Mouse (Mus musculus) midbrain, embryonic 11.5 days (tissue): ENCODE results near the gene Usp19. TPM values are rescaled to one million over a fixed set of nuclear protein-coding genes. Genes with fewer than 3 reads are reported as not detected.

Source experiments
- ATAC-seq: fragments of 200-750 bp; cut with Nextera tagmentation; 2 replicates; pipeline ENCODE4 v1.8.0; 2017; ENCODE audit warnings: moderate TSS enrichment, moderate library complexity; ENCODE audit not compliant: low FRiP score
- DNase-seq: peaks from one replicate; pipeline ENCODE4 v3.0.0; 2015; ENCODE audit warnings: low spot score; ENCODE audit errors: missing footprints
- H3K27ac ChIP-seq: fragments of 300-500 bp; sonication (generic); 2 replicates; pipeline ENCODE4 v1.5.1; 2014; ENCODE audit warnings: low read depth, low read length
- H3K27me3 ChIP-seq: fragments of 300-500 bp; sonication (generic); 2 replicates; pipeline ENCODE4 v1.6.1; 2014; ENCODE audit warnings: mild to moderate bottlenecking, low read length, moderate library complexity, mixed read lengths; ENCODE audit not compliant: control insufficient read depth, insufficient read depth
- H3K36me3 ChIP-seq: fragments of 300-500 bp; sonication (generic); 2 replicates; pipeline ENCODE4 v1.6.1; 2014; ENCODE audit warnings: mild to moderate bottlenecking, low read length, moderate library complexity, mixed read lengths; ENCODE audit not compliant: control insufficient read depth, insufficient read depth
- H3K4me1 ChIP-seq: fragments of 300-500 bp; sonication (generic); 2 replicates; pipeline ENCODE4 v1.6.1; 2014; ENCODE audit warnings: low read length; ENCODE audit not compliant: control insufficient read depth, insufficient read depth
- H3K4me2 ChIP-seq: fragments of 300-500 bp; sonication (generic); 2 replicates; pipeline ENCODE4 v1.6.1; 2014; ENCODE audit warnings: mild to moderate bottlenecking, moderate library complexity
- H3K4me3 ChIP-seq: fragments of 300-500 bp; sonication (generic); 2 replicates; pipeline ENCODE4 v1.5.1; 2014; ENCODE audit warnings: low read depth, low read length
- H3K9ac ChIP-seq: fragments of 300-500 bp; sonication (generic); 2 replicates; pipeline ENCODE4 v1.6.1; 2014; ENCODE audit warnings: low read length
- H3K9me3 ChIP-seq: fragments of 300-500 bp; sonication (generic); 2 replicates; pipeline ENCODE4 v1.6.1; 2016; ENCODE audit warnings: low read length; ENCODE audit not compliant: control insufficient read depth
- WGBS: fragments of 180-500 bp; shearing (Covaris S2); extraction: QIAGEN DNeasy Blood & Tissue Kit; methylation state at CpG from one replicate; pipeline ENCODE4 v1.1.7; 2014; 5-methylcytosine and 5-hydroxymethylcytosine counted together
- polyA plus RNA-seq: library from polyadenylated mRNA; unstranded; fragments of >200 nt; fragmentation: Nextera tagmentation; extraction: Ambion mirVana; gene quantifications from 2 replicates; pipeline ENCODE4 v1.2.1, GENCODE M21; 2014

The Usp19 gene
- polyA plus RNA-seq, 1 experiment from 2014 or later: 63.0 TPM

DNA sequence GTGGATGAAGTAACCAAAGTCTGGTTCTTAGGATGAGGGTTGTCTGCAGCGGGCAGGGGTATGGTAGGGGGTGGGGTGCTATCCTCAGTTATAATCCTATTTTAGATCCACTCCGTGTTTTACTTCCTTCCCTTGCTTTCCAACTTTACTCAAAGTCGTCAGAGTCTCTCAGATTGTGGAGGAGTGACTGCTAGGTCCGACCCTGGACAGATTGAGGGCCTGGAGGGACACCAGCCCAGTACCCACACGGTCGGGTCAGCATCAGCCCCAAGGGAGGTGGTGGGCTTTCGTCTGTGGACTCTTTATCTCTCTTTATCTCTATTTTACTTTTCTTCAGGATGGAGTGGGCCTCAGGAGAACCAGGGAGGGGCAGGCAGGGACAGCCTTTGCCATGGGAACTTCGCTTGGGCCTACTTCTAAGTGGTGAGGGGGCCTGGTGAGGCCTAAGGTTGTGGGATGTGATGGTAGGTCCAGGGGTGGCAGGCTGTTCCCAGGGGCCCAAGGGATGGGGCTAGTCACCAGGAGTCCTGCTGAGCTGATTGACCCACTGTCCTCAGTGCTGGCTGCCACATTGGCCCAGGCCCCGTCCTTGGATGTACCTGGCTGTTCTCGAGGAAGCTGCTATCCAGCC lies 10.6 kb upstream of the Usp19 start, which contains the start of gene Lamb2:
Gene Lamb2 (plus strand): TSS at position 16 of the 631 bp plus-strand sequence.
- Histone ChIP-seq H3K27me3 (no peaks in the 10 kb centered on the region), H3K4me1 (peaks cover 16% of the 10 kb centered on the region), H3K9me3 (no peaks in the 10 kb centered on the region), H3K36me3 (no peaks in the 10 kb centered on the region), H3K4me3 (peak within 1 kb of the TSS; percentile 44), H3K9ac (peak within 1 kb of the TSS; percentile 71), H3K4me2 (peak within 1 kb of the TSS; percentile 57), H3K27ac (peak within 1 kb of the TSS; percentile 75)
- 11% methylated on average over 10 of the region's 10 CpGs for WGBS
- DNase-seq (peak; percentile 95), ATAC-seq (peak; percentile 74)

DNA sequence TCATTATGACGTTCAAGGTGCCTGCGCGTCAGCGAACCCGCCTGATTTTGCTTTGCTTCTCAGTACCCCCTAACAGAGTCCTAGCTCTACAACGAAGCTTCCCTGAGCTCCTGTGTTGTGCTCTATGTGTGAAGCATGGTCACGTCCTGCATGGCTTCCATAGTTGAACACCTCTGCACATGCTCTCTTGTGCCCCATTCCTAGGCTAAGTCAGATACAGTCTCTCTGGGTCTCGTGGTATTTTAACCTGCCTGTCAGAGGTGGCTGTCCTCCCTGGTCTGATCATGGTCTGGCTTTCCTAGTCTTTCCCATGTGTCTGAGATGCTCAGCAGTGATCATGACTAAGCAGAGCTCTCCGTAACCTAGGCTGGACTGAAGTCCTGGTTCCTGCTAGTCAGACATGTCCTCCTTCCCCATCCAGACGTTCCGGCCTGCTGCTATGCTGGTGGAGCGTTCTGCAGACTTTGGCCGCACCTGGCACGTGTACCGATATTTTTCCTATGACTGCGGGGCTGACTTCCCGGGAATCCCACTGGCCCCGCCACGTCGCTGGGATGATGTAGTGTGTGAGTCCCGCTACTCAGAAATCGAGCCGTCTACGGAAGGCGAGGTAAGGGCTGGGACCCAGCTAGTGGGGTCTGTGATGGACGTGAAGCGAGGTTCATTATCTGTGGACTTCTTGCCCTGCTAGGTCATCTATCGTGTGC lies 9.4 kb upstream of the Usp19 start:
- H3K27ac ChIP-seq: no peak overlapping the region
- H3K4me3 ChIP-seq: no peak overlapping the region
- H3K4me2 ChIP-seq: no peak overlapping the region
- WGBS: 93% methylated on average over 28 of the region's 28 CpGs
- no peak for ATAC-seq
- no peak overlapping the region for H3K9ac ChIP-seq
- H3K4me1 ChIP-seq: peaks cover 16% of the 10 kb centered on the region
- peak; percentile 60 for DNase-seq
- H3K36me3 ChIP-seq: 0 out of 2 replicates have a peak, but pooled peaks cover 2% of the 10 kb centered on the region
- no peaks in the 10 kb centered on the region for H3K9me3 ChIP-seq
- no peaks in the 10 kb centered on the region for H3K27me3 ChIP-seq

DNA sequence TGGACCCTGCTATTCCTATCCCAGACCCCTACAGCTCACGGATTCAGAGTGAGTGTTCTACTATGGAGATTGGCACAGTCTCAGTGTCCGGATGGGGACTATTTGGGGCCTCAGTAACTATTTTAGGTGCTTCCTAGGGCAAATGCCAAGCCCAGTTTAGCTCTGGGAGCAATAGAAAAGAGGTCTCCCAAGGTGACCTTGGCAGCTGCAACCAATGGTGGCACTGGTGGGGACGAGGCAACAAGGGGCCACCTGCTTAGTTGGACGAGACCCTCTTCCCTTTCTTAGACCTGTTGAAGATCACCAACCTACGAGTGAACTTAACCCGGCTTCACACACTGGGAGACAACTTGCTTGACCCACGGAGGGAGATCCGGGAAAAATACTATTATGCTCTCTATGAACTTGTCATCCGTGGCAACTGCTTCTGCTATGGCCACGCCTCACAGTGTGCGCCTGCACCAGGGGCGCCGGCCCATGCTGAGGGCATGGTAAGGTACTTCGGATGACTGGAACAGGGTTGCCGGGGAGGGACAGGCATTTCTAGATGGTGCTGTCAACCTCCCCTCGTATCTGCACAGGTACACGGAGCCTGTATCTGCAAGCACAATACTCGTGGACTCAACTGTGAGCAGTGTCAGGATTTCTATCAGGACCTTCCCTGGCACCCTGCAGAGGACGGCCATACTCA lies 8.7 kb upstream of the Usp19 start:
- Histone ChIP-seq H3K27me3 (no peaks in the 10 kb centered on the region), H3K4me3 (no peak overlapping the region), H3K9ac (no peak overlapping the region), H3K4me1 (peaks cover 16% of the 10 kb centered on the region), H3K9me3 (no peaks in the 10 kb centered on the region), H3K27ac (no peak overlapping the region), H3K36me3 (peaks cover 3% of the 10 kb centered on the region; the same call in 1 of the 2 replicates), H3K4me2 (no peak overlapping the region)
- ATAC-seq (no peak), DNase-seq (peak; percentile 70)
- WGBS: 91% methylated on average over 19 of the region's 19 CpGs

DNA sequence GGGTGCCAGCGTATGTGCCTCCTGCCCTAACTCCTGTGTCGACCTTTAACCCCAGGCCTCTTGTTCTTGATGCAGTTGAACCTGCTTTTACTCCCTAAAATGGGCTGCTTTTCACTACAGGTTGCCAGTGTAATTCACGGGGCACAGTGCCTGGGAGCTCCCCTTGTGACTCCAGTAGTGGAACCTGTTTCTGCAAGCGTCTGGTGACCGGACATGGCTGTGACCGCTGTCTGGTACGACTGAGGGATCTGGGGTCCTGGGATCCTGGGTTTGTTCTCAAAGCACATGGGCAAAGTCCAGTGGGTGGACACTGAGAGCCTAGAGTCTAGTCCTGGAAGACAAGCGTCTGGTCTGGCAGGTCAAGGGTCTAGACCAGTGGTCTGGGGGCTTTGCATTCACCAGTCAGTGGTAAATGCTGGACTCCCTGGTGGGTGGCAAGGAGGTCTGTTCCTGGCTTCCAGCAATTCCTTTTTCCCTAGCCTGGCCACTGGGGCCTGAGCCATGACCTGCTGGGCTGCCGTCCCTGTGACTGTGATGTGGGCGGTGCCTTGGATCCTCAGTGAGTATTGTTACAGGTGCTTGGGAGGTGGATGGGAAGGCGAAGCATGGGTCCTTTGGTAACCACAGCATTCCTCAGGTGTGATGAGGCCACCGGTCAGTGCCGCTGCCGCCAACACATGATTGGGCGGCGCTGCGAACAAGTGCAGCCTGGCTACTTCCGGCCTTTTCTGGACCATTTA lies 7.2 kb upstream of the Usp19 start:
- no peaks in the 10 kb centered on the region for H3K9me3 ChIP-seq
- no peak overlapping the region for H3K4me2 ChIP-seq
- ATAC-seq: no peak
- WGBS: 91% methylated on average over 18 of the region's 18 CpGs
- DNase-seq: peak; percentile 31
- H3K36me3 ChIP-seq: peaks cover 9% of the 10 kb centered on the region
- peaks cover 16% of the 10 kb centered on the region for H3K4me1 ChIP-seq
- H3K27me3 ChIP-seq: no peaks in the 10 kb centered on the region
- no peak overlapping the region for H3K27ac ChIP-seq
- H3K9ac ChIP-seq: no peak overlapping the region
- no peak overlapping the region for H3K4me3 ChIP-seq

DNA sequence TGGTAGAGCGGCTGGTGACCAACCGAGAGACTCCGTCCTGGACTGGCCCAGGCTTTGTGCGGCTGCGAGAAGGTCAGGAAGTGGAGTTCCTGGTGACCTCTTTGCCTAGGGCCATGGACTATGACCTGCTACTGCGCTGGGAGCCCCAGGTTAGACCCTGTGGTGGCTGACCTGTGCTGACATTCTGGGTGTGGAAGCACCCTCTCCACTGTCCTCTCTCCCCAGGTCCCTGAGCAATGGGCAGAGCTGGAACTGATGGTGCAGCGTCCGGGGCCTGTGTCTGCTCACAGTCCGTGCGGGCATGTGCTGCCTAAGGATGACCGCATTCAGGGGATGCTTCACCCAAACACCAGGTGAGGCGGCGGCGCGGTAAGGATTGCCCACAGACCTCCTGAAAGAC lies 6.4 kb upstream of the Usp19 start:
- peaks cover 13% of the 10 kb centered on the region for H3K36me3 ChIP-seq
- no peak overlapping the region for H3K4me3 ChIP-seq
- H3K9me3 ChIP-seq: no peaks in the 10 kb centered on the region
- no peaks in the 10 kb centered on the region for H3K27me3 ChIP-seq
- H3K4me2 ChIP-seq: no peak overlapping the region
- WGBS: 93% methylated on average over 15 of the region's 15 CpGs
- DNase-seq (peak; percentile 19), ATAC-seq (no peak)
- no peak overlapping the region for H3K27ac ChIP-seq
- H3K4me1 ChIP-seq: peaks cover 15% of the 10 kb centered on the region
- no peak overlapping the region for H3K9ac ChIP-seq

DNA sequence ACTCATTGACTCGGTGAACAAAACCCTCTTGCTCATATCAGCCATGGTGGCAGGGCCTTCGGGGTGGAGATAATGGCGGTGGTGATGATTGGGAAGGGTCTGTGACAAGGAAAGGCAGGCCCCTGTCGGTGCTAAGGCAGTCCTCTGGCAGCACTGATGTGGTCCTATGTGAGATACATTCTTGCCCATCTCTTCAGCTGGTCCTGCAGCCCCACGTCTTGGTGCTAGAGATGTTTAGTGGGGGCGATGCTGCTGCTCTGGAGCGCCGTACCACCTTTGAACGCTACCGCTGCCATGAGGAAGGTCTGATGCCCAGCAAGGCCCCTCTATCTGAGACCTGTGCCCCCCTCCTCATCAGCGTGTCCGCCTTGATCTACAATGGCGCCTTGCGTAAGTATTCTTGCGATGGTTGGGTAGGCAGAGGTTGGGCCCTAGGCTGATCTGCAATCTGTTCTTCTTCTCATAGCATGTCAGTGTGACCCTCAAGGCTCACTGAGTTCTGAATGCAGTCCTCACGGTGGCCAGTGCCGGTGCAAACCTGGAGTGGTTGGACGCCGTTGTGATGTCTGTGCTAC lies 5.0 kb upstream of the Usp19 start:
- ATAC-seq: no peak
- 95% methylated on average over 19 of the region's 19 CpGs for WGBS
- H3K9ac ChIP-seq: no peak overlapping the region
- H3K9me3 ChIP-seq: no peaks in the 10 kb centered on the region
- H3K27ac ChIP-seq: no peak overlapping the region
- no peak overlapping the region for H3K4me2 ChIP-seq
- DNase-seq: peak; percentile 17
- H3K36me3 ChIP-seq: peaks cover 13% of the 10 kb centered on the region
- peaks cover 8% of the 10 kb centered on the region; the same call in 1 of the 2 replicates for H3K4me1 ChIP-seq
- H3K27me3 ChIP-seq: no peaks in the 10 kb centered on the region
- H3K4me3 ChIP-seq: no peak overlapping the region

DNA sequence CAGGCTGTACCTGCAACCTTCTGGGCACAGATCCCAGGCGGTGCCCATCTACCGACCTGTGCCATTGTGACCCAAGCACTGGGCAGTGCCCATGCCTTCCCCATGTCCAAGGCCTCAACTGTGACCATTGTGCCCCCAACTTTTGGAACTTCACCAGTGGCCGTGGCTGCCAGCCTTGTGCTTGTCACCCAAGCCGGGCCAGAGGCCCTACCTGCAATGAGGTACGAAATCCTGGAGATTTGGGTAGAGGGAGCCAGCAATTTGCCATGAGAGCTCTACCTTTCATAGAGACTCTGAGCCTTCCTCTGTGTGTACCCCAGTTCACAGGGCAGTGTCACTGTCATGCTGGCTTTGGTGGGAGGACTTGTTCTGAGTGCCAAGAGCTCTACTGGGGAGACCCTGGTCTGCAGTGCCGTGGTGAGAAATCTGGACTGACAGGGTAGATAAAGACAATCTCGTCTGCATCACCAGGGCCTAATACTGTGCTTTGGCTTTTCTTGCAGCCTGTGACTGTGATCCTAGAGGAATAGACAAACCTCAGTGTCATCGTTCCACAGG lies 3.4 kb upstream of the Usp19 start:
- Histone ChIP-seq H3K4me2 (no peak overlapping the region), H3K27me3 (no peaks in the 10 kb centered on the region), H3K4me3 (no peak overlapping the region), H3K27ac (no peak overlapping the region), H3K9ac (no peak overlapping the region), H3K36me3 (peaks cover 13% of the 10 kb centered on the region), H3K4me1 (peaks cover 13% of the 10 kb centered on the region), H3K9me3 (no peaks in the 10 kb centered on the region)
- DNase-seq: peak; percentile 61
- ATAC-seq: no peak
- WGBS: 91% methylated on average over 8 of the region's 8 CpGs

DNA sequence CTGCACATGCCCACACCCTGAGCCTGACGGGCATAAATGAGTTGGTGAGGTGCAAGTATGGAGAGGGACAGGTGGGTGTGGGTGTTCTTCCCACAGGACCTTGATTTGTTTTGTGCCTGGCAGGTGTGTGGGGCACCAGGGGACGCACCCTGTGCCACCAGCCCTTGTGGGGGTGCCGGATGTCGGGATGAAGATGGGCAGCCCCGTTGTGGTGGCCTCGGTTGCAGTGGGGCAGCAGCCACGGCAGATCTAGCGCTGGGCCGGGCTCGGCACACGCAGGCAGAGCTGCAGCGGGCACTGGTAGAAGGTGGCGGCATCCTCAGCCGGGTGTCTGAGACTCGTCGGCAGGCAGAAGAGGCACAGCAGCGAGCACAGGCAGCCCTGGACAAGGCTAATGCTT lies 2.0 kb upstream of the Usp19 start:
- no peak overlapping the region for H3K4me3 ChIP-seq
- H3K9me3 ChIP-seq: no peaks in the 10 kb centered on the region
- peaks cover 15% of the 10 kb centered on the region for H3K36me3 ChIP-seq
- ATAC-seq: no peak
- no peaks in the 10 kb centered on the region for H3K27me3 ChIP-seq
- H3K4me2 ChIP-seq: no peak overlapping the region
- 95% methylated on average over 17 of the region's 17 CpGs for WGBS
- H3K9ac ChIP-seq: no peak overlapping the region
- H3K4me1 ChIP-seq: peaks cover 15% of the 10 kb centered on the region
- DNase-seq: peak; percentile 21
- no peak overlapping the region for H3K27ac ChIP-seq
